Mouse (Mus musculus): ENCODE measurements around the gene Spin1. TPM values are rescaled to one million over a fixed set of nuclear protein-coding genes. Genes with fewer than 3 reads are reported as not detected.

Gene Spin1
- polyA plus RNA-seq, 1 experiment from 2014 or later, result 110 TPM

- Histone ChIP-seq H3K9ac (no peak overlapping the region), H3K4me1 (ENCODE audit: insufficient read depth) (no peaks in the 10 kb centered on the region), H3K4me3 (ENCODE audit: low read depth, low read length) (no peak overlapping the region), H3K4me2 (no peak overlapping the region), H3K9me3 (ENCODE audit: low read depth, low read length) (no peaks in the 10 kb centered on the region), H3K36me3 (ENCODE audit: insufficient read depth) (peaks cover 52% of the 10 kb centered on the region), H3K27ac (ENCODE audit: low read depth) (no peak overlapping the region), H3K27me3 (ENCODE audit: insufficient read depth, low read length) (no peaks in the 10 kb centered on the region)
- no peak for DNase-seq
- WGBS, result 73% methylated on average over 2 of the region's 2 CpGs
- ATAC-seq (ENCODE audit: insufficient read depth), result no peak
- no peak for TF ChIP-seq CTCF (IDR thresholded peaks at IDR 0.05; ENCODE audit: low read depth)
Measured at GRCm38 (mm10) chr13:51136996-51137701, 36.5 kb downstream of the Spin1 start.

- H3K4me3 ChIP-seq (ENCODE audit: low read depth, low read length), result no peak overlapping the region
- H3K27ac ChIP-seq (ENCODE audit: low read depth), result no peak overlapping the region
- no peak for TF ChIP-seq CTCF (IDR thresholded peaks at IDR 0.05; ENCODE audit: low read depth)
- no peak overlapping the region for H3K9ac ChIP-seq
- ATAC-seq (ENCODE audit: insufficient read depth) (no peak), DNase-seq (no peak)
- no peaks in the 10 kb centered on the region for H3K9me3 ChIP-seq (ENCODE audit: low read depth, low read length)
- H3K27me3 ChIP-seq (ENCODE audit: insufficient read depth, low read length), result no peaks in the 10 kb centered on the region
- H3K36me3 ChIP-seq (ENCODE audit: insufficient read depth), result peaks cover 56% of the 10 kb centered on the region
- H3K4me1 ChIP-seq (ENCODE audit: insufficient read depth), result no peaks in the 10 kb centered on the region
- no peak overlapping the region for H3K4me2 ChIP-seq
Measured at GRCm38 (mm10) chr13:51137702-51138031, 37.0 kb downstream of the Spin1 start.

GRCm38 (mm10) chr13:51147106-51147505, 46.4 kb downstream of the Spin1 start:
- H3K36me3 ChIP-seq (ENCODE audit: insufficient read depth), result peaks cover 65% of the 10 kb centered on the region
- no peak for TF ChIP-seq CTCF (IDR thresholded peaks at IDR 0.05; ENCODE audit: low read depth)

GRCm38 (mm10) chr13:51152966-51153669, 52.4 kb downstream of the Spin1 start:
- Histone ChIP-seq H3K9ac (no peak overlapping the region), H3K4me1 (ENCODE audit: insufficient read depth) (peaks cover 2% of the 10 kb centered on the region; the same call in 1 of the 2 replicates), H3K9me3 (ENCODE audit: low read depth, low read length) (no peaks in the 10 kb centered on the region), H3K27me3 (ENCODE audit: insufficient read depth, low read length) (no peaks in the 10 kb centered on the region), H3K27ac (ENCODE audit: low read depth) (no peak overlapping the region), H3K36me3 (ENCODE audit: insufficient read depth) (peaks cover 56% of the 10 kb centered on the region), H3K4me3 (ENCODE audit: low read depth, low read length) (no peak overlapping the region), H3K4me2 (no peak overlapping the region)
- WGBS, result 74% methylated on average over 4 of the region's 4 CpGs
- DNase-seq (no peak), ATAC-seq (ENCODE audit: insufficient read depth) (no peak)
- TF ChIP-seq CTCF (IDR thresholded peaks at IDR 0.05; ENCODE audit: low read depth), result no peak

More at GRCm38 (mm10) chr13:51147106-51147505, 46.4 kb downstream of the Spin1 start:
- no peak for ATAC-seq (ENCODE audit: insufficient read depth)
- 40% methylated on average over 1 of the region's 1 CpGs for WGBS
- Histone ChIP-seq H3K4me1 (ENCODE audit: insufficient read depth) (peaks cover 3% of the 10 kb centered on the region; the same call in 1 of the 2 replicates), H3K27me3 (ENCODE audit: insufficient read depth, low read length) (no peaks in the 10 kb centered on the region), H3K9me3 (ENCODE audit: low read depth, low read length) (no peaks in the 10 kb centered on the region), H3K4me3 (ENCODE audit: low read depth, low read length) (no peak overlapping the region), H3K9ac (no peak overlapping the region), H3K4me2 (no peak overlapping the region), H3K27ac (ENCODE audit: low read depth) (no peak overlapping the region)
- no peak for DNase-seq

GRCm38 (mm10) chr13:51153670-51154030, 53.0 kb downstream of the Spin1 start:
- Histone ChIP-seq H3K9me3 (ENCODE audit: low read depth, low read length) (no peaks in the 10 kb centered on the region), H3K36me3 (ENCODE audit: insufficient read depth) (peaks cover 54% of the 10 kb centered on the region), H3K4me2 (no peak overlapping the region), H3K27me3 (ENCODE audit: insufficient read depth, low read length) (no peaks in the 10 kb centered on the region), H3K27ac (ENCODE audit: low read depth) (no peak overlapping the region), H3K4me1 (ENCODE audit: insufficient read depth) (no peaks in the 10 kb centered on the region), H3K9ac (no peak overlapping the region), H3K4me3 (ENCODE audit: low read depth, low read length) (no peak overlapping the region)
- 83% methylated on average over 4 of the region's 4 CpGs for WGBS
- no peak for TF ChIP-seq CTCF (IDR thresholded peaks at IDR 0.05; ENCODE audit: low read depth)
- ATAC-seq (ENCODE audit: insufficient read depth) (no peak), DNase-seq (no peak)

GRCm38 (mm10) chr13:51155178-51156013, 54.7 kb downstream of the Spin1 start:
- ATAC-seq (ENCODE audit: insufficient read depth) (peak; percentile 66), DNase-seq (peak; percentile 56)
- Histone ChIP-seq H3K27ac (ENCODE audit: low read depth) (peak overlapping the region; percentile 56; the same call in 1 of the 2 replicates), H3K9ac (no peak overlapping the region), H3K4me3 (ENCODE audit: low read depth, low read length) (no peak overlapping the region), H3K4me1 (ENCODE audit: insufficient read depth) (no peaks in the 10 kb centered on the region), H3K4me2 (no peak overlapping the region), H3K27me3 (ENCODE audit: insufficient read depth, low read length) (no peaks in the 10 kb centered on the region), H3K9me3 (ENCODE audit: low read depth, low read length) (no peaks in the 10 kb centered on the region), H3K36me3 (ENCODE audit: insufficient read depth) (peaks cover 41% of the 10 kb centered on the region)
- no peak for TF ChIP-seq CTCF (IDR thresholded peaks at IDR 0.05; ENCODE audit: low read depth)
- 61% methylated on average over 15 of the region's 15 CpGs for WGBS

GRCm38 (mm10) chr13:51156014-51156386, 55.3 kb downstream of the Spin1 start:
- Histone ChIP-seq H3K27me3 (ENCODE audit: insufficient read depth, low read length) (no peaks in the 10 kb centered on the region), H3K4me1 (ENCODE audit: insufficient read depth) (no peaks in the 10 kb centered on the region), H3K9me3 (ENCODE audit: low read depth, low read length) (no peaks in the 10 kb centered on the region), H3K36me3 (ENCODE audit: insufficient read depth) (peaks cover 38% of the 10 kb centered on the region), H3K4me2 (no peak overlapping the region), H3K4me3 (ENCODE audit: low read depth, low read length) (no peak overlapping the region), H3K27ac (ENCODE audit: low read depth) (peak overlapping the region; percentile 56; the same call in 1 of the 2 replicates), H3K9ac (no peak overlapping the region)
- no peak for TF ChIP-seq CTCF (IDR thresholded peaks at IDR 0.05; ENCODE audit: low read depth)
- no peak for ATAC-seq (ENCODE audit: insufficient read depth)
- 95% methylated on average over 6 of the region's 6 CpGs for WGBS
- no peak for DNase-seq
